8 mouse cellular contexts compared by ENCODE assay signal in genomic region chr19:21653172-21653981, GRCm38 (mm10). TPM values are rescaled to one million over a fixed set of nuclear protein-coding genes. Genes with fewer than 3 reads are reported as not detected.
DNase-seq lines count a peak whose midpoint lies in the region; ATAC-seq and TF ChIP-seq lines count a peak whose summit lies in the region.

TSS of gene Abhd17b (plus strand) at chr19:21653185.

- peak within 1 kb of the TSS; percentile 87 for H3K4me3 ChIP-seq in E14TG2a.4 (replicated peaks; ENCODE audit: low read length)
- H3K4me3 ChIP-seq in forebrain, embryonic 14.5 days (ENCODE audit: low read depth, low read length): peak within 1 kb of the TSS; percentile 88
- H3K4me3 ChIP-seq in neural tube, embryonic 13.5 days: peak within 1 kb of the TSS; percentile 93

- H3K27ac ChIP-seq in forebrain, embryonic 14.5 days (ENCODE audit: low read depth, low read length): peak within 1 kb of the TSS; percentile 99
- H3K27ac ChIP-seq in neural tube, embryonic 13.5 days (replicated peaks): peak within 1 kb of the TSS; percentile 99

- no peaks in the 10 kb centered on the region for H3K9me3 ChIP-seq in E14TG2a.4 (ENCODE audit: low read length)
- H3K9me3 ChIP-seq in forebrain, embryonic 14.5 days (replicated peaks; ENCODE audit: control insufficient read depth, low read length): no peaks in the 10 kb centered on the region
- no peaks in the 10 kb centered on the region for H3K9me3 ChIP-seq in neural tube, embryonic 13.5 days

- H3K4me1 ChIP-seq in E14TG2a.4 (replicated peaks; ENCODE audit: low read depth, low read length): peaks cover 47% of the 10 kb centered on the region
- H3K4me1 ChIP-seq in forebrain, embryonic 14.5 days (ENCODE audit: control insufficient read depth, insufficient read depth, low read length): peaks cover 19% of the 10 kb centered on the region
- H3K4me1 ChIP-seq in neural tube, embryonic 13.5 days (replicated peaks): peaks cover 47% of the 10 kb centered on the region

- peaks cover 8% of the 10 kb centered on the region; the same call in 1 of the 2 replicates for H3K36me3 ChIP-seq in E14TG2a.4 (ENCODE audit: insufficient read depth, low read length)
- H3K36me3 ChIP-seq in forebrain, embryonic 14.5 days (ENCODE audit: control insufficient read depth, insufficient read depth, low read length): no peaks in the 10 kb centered on the region
- H3K36me3 ChIP-seq in neural tube, embryonic 13.5 days: no peaks in the 10 kb centered on the region

- peaks cover 3% of the 10 kb centered on the region; the same call in 1 of the 2 replicates for H3K27me3 ChIP-seq in E14TG2a.4 (ENCODE audit: insufficient read depth, low read length)
- H3K27me3 ChIP-seq in forebrain, embryonic 14.5 days (replicated peaks; ENCODE audit: control insufficient read depth, insufficient read depth, low read length): no peaks in the 10 kb centered on the region
- no peaks in the 10 kb centered on the region for H3K27me3 ChIP-seq in neural tube, embryonic 13.5 days

- TF ChIP-seq CTCF in E14TG2a.4 (conservative IDR thresholded peaks at IDR 0.05; ENCODE audit: low read length): no peak

- peak within 1 kb of the TSS; percentile 96 for H3K9ac ChIP-seq in forebrain, embryonic 14.5 days (ENCODE audit: low read length)
- peak within 1 kb of the TSS; percentile 97 for H3K9ac ChIP-seq in neural tube, embryonic 13.5 days

- DNase-seq in c-Kit-negative CD71-positive TER-119-positive erythroid progenitor cells, embryonic 14.5 days (ENCODE audit: low read depth, low spot score): peak; percentile 12
- DNase-seq in forebrain, embryonic 14.5 days (ENCODE audit: low spot score): peak; percentile 67
- peak; percentile 70 to 75 for DNase-seq in heart, postnatal 10 days
- DNase-seq in kidney, postnatal 4 days: peak; percentile 68 to 77
- peak; percentile 50 to 53 for DNase-seq in lung, adult 18-20 months
- DNase-seq in thymus, postnatal 14 days: peak; percentile 58

- peak within 1 kb of the TSS; percentile 80 for H3K4me2 ChIP-seq in forebrain, embryonic 14.5 days (ENCODE audit: low read length)
- peak within 1 kb of the TSS; percentile 81 for H3K4me2 ChIP-seq in neural tube, embryonic 13.5 days

- intact Hi-C loops in heart, postnatal 10 days (cut with DNase I): loop anchor here (2.0 to 10.0 kb wide), 4 partner anchors 83 to 381 kb away; partner anchors contain the start of gene Zfand5

- WGBS in forebrain, embryonic 14.5 days: under 1% methylated on average over 90 of the region's 105 CpGs
- WGBS in neural tube, embryonic 13.5 days: 0% methylated on average over 60 of the region's 105 CpGs

- ATAC-seq in forebrain, embryonic 14.5 days: peak; percentile 60
- ATAC-seq in neural tube, embryonic 13.5 days (ENCODE audit: low read depth): peak; percentile 64

RNA-seq across cellular contexts. Expression of gene Abhd17b, which starts in this region (rescaled TPM):
- polyA plus RNA-seq in forebrain, embryonic 14.5 days (2014; fragmentation: Nextera tagmentation; extraction: Ambion mirVana): 42.2 and 43.1 TPM in 2 replicates
- 10 to 100 TPM; 22.5 to 24.4 TPM for total RNA-seq in heart, postnatal 10 days (2021)
- polyA plus RNA-seq in neural tube, embryonic 13.5 days (2015; fragmentation: Nextera tagmentation; extraction: Ambion mirVana): 42.2 and 43.0 TPM in 2 replicates

Comparison
In these comparisons a context has a peak if more than half of its experiments do, and no peak if none do; other contexts are left out.
1. Peak in every context shown above with its lines: DNase-seq, ATAC-seq, H3K4me3 ChIP-seq and H3K27ac ChIP-seq.
2. DNase-seq: peak in every context shown above with its lines; median percentile 72 in heart, postnatal 10 days; 72 in kidney, postnatal 4 days; 67 in forebrain, embryonic 14.5 days; 58 in thymus, postnatal 14 days; 52 in lung, adult 18-20 months; 12 in c-Kit-negative CD71-positive TER-119-positive erythroid progenitor cells, embryonic 14.5 days.